Mouse (Mus musculus): ENCODE measurements around the gene Axdnd1. TPM values are rescaled to one million over a fixed set of nuclear protein-coding genes. Genes with fewer than 3 reads are reported as not detected.

The Axdnd1 gene
- polyA plus RNA-seq, 1 experiment = 0.11 TPM

DNA sequence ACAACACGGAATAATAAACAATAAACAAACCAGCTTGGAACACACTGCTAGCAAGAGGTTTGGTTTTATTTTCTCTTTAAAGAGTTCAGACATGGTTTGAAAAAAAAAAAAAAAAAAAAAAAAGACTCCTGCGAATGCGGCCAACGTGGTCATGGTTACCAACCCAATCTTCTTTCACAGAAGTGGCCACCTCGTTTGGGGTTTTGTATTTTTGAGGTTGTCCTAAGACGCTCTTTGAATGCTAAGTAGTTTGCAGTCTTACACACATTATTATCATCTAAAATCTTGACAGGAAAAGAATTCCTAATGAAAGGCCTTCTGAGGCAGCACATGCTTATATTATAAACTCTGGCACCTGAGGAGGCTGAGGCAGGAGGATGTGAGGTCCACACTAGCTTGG, 7.5 kb upstream of the Axdnd1 start:
- Histone ChIP-seq H3K79me2 (ENCODE audit: control insufficient read depth, insufficient read depth) (no peaks in the 10 kb centered on the region), H3K36me3 (ENCODE audit: control insufficient read depth, insufficient read depth) (peaks cover 7% of the 10 kb centered on the region), H3ac (ENCODE audit: control insufficient read depth, insufficient read length) (no peak overlapping the region), H3K27me3 (ENCODE audit: control insufficient read depth, insufficient read depth, insufficient read length) (no peaks in the 10 kb centered on the region), H3K4me3 (no peak overlapping the region), H3K4me2 (ENCODE audit: low read depth) (no peak overlapping the region)
- TF ChIP-seq TCF12 (IDR thresholded peaks at IDR 0.05; ENCODE audit: insufficient read depth, poor library complexity, severe bottlenecking) = no peak
- no peak for TF ChIP-seq TCF3 (IDR thresholded peaks at IDR 0.05; ENCODE audit: insufficient read length, low read depth)
- no peak for TF ChIP-seq POLR2AphosphoS2 (IDR thresholded peaks at IDR 0.05; ENCODE audit: insufficient read length, low read depth)
- no peak for TF ChIP-seq REST (IDR thresholded peaks at IDR 0.05; ENCODE audit: insufficient read depth, insufficient read length)
- no peak for TF ChIP-seq MYOG (IDR thresholded peaks at IDR 0.05; ENCODE audit: control insufficient read depth in 1 of 3, insufficient read depth in 1 of 3, insufficient read length in 2 of 3, low read depth in 2 of 3)
- no peak for TF ChIP-seq CEBPB (IDR thresholded peaks at IDR 0.05; ENCODE audit: insufficient read depth, poor library complexity, severe bottlenecking)
- no peak for TF ChIP-seq USF1 (IDR thresholded peaks at IDR 0.05; ENCODE audit: low read depth)
- no peak for TF ChIP-seq SRF (IDR thresholded peaks at IDR 0.05; ENCODE audit: control insufficient read depth, insufficient read length, low read depth)
- TF ChIP-seq MYOD1 (IDR thresholded peaks at IDR 0.05; ENCODE audit: control insufficient read depth in 1 of 3, insufficient read length in 2 of 3, low read depth in 2 of 3) = no peak

DNA sequence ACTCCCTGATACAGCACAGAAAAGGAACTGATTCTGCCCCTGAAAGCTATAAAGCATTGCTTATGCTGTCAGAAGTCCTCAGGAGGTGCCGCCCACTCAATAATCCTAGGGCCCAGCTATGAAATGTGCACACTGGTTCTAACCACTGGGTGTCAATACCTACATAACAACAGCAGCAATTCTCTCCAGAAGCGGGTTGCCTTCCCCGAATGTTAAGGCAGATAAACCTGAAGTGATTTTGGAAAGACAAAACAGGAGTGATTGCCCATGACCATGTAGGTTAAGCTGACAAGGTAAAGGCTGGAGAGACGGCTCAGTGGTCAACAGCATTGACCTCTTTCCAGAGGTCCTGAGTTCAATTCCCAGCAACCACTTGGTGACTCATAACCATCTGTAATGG, 4.8 kb upstream of the Axdnd1 start:
- Histone ChIP-seq H3K36me3 (ENCODE audit: control insufficient read depth, insufficient read depth) (peaks cover 6% of the 10 kb centered on the region), H3ac (ENCODE audit: control insufficient read depth, insufficient read length) (no peak overlapping the region), H3K27me3 (ENCODE audit: control insufficient read depth, insufficient read depth, insufficient read length) (no peaks in the 10 kb centered on the region), H3K4me3 (no peak overlapping the region), H3K79me2 (ENCODE audit: control insufficient read depth, insufficient read depth) (no peaks in the 10 kb centered on the region), H3K4me2 (ENCODE audit: low read depth) (no peak overlapping the region)
- no peak for TF ChIP-seq REST (IDR thresholded peaks at IDR 0.05; ENCODE audit: insufficient read depth, insufficient read length)
- TF ChIP-seq TCF12 (IDR thresholded peaks at IDR 0.05; ENCODE audit: insufficient read depth, poor library complexity, severe bottlenecking) = no peak
- TF ChIP-seq CEBPB (IDR thresholded peaks at IDR 0.05; ENCODE audit: insufficient read depth, poor library complexity, severe bottlenecking) = no peak
- TF ChIP-seq E2F4 (IDR thresholded peaks at IDR 0.05; ENCODE audit: insufficient read depth) = no peak
- TF ChIP-seq POLR2AphosphoS2 (IDR thresholded peaks at IDR 0.05; ENCODE audit: insufficient read length, low read depth) = no peak
- TF ChIP-seq TCF3 (IDR thresholded peaks at IDR 0.05; ENCODE audit: insufficient read length, low read depth) = no peak
- no peak for TF ChIP-seq POLR2A (IDR thresholded peaks at IDR 0.05; ENCODE audit: insufficient read length, low read depth)
- TF ChIP-seq USF1 (IDR thresholded peaks at IDR 0.05; ENCODE audit: low read depth) = no peak
- TF ChIP-seq MYOG (IDR thresholded peaks at IDR 0.05; ENCODE audit: control insufficient read depth in 1 of 3, insufficient read depth in 1 of 3, insufficient read length in 2 of 3, low read depth in 2 of 3) = no peak
- TF ChIP-seq MYOD1 (IDR thresholded peaks at IDR 0.05; ENCODE audit: control insufficient read depth in 1 of 3, insufficient read length in 2 of 3, low read depth in 2 of 3) = no peak
- no peak for TF ChIP-seq MAX (IDR thresholded peaks at IDR 0.05; ENCODE audit: low read depth)
- TF ChIP-seq SRF (IDR thresholded peaks at IDR 0.05; ENCODE audit: control insufficient read depth, insufficient read length, low read depth) = no peak

DNA sequence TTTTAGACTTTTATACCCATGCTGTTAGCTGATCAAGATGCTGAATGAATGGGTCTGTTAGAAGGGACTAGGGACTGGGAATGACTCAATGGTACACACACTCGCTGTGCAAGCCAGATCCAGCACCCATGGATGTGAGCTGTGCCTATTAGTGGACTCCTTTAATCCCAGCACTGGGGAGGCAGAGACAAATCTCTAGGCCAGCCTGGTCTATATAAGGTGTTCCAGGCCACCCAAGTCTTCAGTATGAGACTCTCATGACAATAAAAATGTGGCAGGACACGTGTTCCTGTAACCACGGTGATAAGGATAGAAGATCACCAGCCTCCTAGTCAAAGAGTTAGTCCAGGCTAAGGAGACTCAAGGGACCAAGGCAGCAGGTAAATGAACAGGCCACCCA, 3.1 kb upstream of the Axdnd1 start:
- H3ac ChIP-seq (ENCODE audit: control insufficient read depth, insufficient read length) = no peak overlapping the region
- TF ChIP-seq CEBPB (IDR thresholded peaks at IDR 0.05; ENCODE audit: insufficient read depth, poor library complexity, severe bottlenecking) (no peak), POLR2AphosphoS2 (IDR thresholded peaks at IDR 0.05; ENCODE audit: insufficient read length, low read depth) (no peak), E2F4 (IDR thresholded peaks at IDR 0.05; ENCODE audit: insufficient read depth) (no peak), MYOG (IDR thresholded peaks at IDR 0.05; ENCODE audit: control insufficient read depth in 1 of 3, insufficient read depth in 1 of 3, insufficient read length in 2 of 3, low read depth in 2 of 3) (no peak), REST (IDR thresholded peaks at IDR 0.05; ENCODE audit: insufficient read depth, insufficient read length) (no peak), MYOD1 (IDR thresholded peaks at IDR 0.05; ENCODE audit: control insufficient read depth in 1 of 3, insufficient read length in 2 of 3, low read depth in 2 of 3) (no peak), TCF3 (IDR thresholded peaks at IDR 0.05; ENCODE audit: insufficient read length, low read depth) (no peak), TCF12 (IDR thresholded peaks at IDR 0.05; ENCODE audit: insufficient read depth, poor library complexity, severe bottlenecking) (no peak)

DNA sequence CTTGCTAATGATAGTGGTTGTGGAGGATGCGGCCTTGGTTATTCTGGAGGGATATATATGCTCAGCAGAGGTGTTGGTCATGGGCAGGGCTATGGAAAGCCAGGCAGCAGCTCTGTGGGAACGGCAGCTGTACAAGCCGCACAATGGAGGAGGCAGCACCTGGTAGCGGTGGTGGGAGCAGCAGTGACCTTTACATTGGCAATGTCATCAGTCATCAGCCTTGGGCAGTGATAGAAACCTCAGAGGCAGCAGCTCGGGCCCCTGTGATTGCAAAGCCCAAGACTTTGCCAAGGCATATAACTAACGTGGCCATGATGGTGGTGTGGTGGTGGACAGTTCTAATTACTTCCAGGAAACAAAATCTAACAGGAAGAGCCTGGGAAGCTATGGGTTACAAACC, 2.5 kb upstream of the Axdnd1 start:
- no peak overlapping the region for H3ac ChIP-seq (ENCODE audit: control insufficient read depth, insufficient read length)

More for the DNA sequence above, 3.1 kb upstream of the Axdnd1 start:
- Histone ChIP-seq H3K4me3 (no peak overlapping the region), H3K79me2 (ENCODE audit: control insufficient read depth, insufficient read depth) (no peaks in the 10 kb centered on the region), H3K4me2 (ENCODE audit: low read depth) (no peak overlapping the region), H3K27me3 (ENCODE audit: control insufficient read depth, insufficient read depth, insufficient read length) (no peaks in the 10 kb centered on the region), H3K36me3 (ENCODE audit: control insufficient read depth, insufficient read depth) (peaks cover 6% of the 10 kb centered on the region)

DNA sequence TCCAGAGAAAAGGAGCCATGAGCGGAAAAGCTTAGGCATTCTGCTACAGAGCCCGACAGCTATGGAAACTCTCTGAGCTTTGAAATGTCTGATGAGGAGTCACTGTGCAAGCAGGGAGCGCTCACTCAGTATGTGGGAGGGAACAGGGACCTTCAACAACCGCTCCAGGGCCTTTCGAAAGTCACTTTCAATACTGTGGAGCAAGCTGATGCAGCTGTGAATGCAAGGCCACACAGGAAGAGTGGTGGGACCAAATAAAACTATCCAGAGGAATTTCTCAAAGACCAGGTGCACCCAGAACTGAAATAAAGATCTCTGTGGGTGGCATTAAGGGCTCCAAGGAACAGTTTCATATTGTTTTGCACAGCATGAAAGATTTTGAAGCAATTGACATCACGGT, 1.9 kb upstream of the Axdnd1 start:
- no peak overlapping the region for H3ac ChIP-seq (ENCODE audit: control insufficient read depth, insufficient read length)
- no peak overlapping the region for H3K4me3 ChIP-seq
- TF ChIP-seq USF1 (IDR thresholded peaks at IDR 0.05; ENCODE audit: low read depth) = no peak
- TF ChIP-seq SRF (IDR thresholded peaks at IDR 0.05; ENCODE audit: control insufficient read depth, insufficient read length, low read depth) = no peak
- TF ChIP-seq E2F4 (IDR thresholded peaks at IDR 0.05; ENCODE audit: insufficient read depth) = no peak
- no peak for TF ChIP-seq TCF3 (IDR thresholded peaks at IDR 0.05; ENCODE audit: insufficient read length, low read depth)
- TF ChIP-seq MYOD1 (IDR thresholded peaks at IDR 0.05; ENCODE audit: control insufficient read depth in 1 of 3, insufficient read length in 2 of 3, low read depth in 2 of 3) = no peak
- no peak for TF ChIP-seq MAX (IDR thresholded peaks at IDR 0.05; ENCODE audit: low read depth)
- no peak for TF ChIP-seq CEBPB (IDR thresholded peaks at IDR 0.05; ENCODE audit: insufficient read depth, poor library complexity, severe bottlenecking)
- TF ChIP-seq MYOG (IDR thresholded peaks at IDR 0.05; ENCODE audit: control insufficient read depth in 1 of 3, insufficient read depth in 1 of 3, insufficient read length in 2 of 3, low read depth in 2 of 3) = no peak
- TF ChIP-seq POLR2AphosphoS2 (IDR thresholded peaks at IDR 0.05; ENCODE audit: insufficient read length, low read depth) = no peak
- no peak for TF ChIP-seq REST (IDR thresholded peaks at IDR 0.05; ENCODE audit: insufficient read depth, insufficient read length)
- H3K36me3 ChIP-seq (ENCODE audit: control insufficient read depth, insufficient read depth) = peaks cover 2% of the 10 kb centered on the region
- H3K79me2 ChIP-seq (ENCODE audit: control insufficient read depth, insufficient read depth) = no peaks in the 10 kb centered on the region
- H3K4me2 ChIP-seq (ENCODE audit: low read depth) = no peak overlapping the region
- no peaks in the 10 kb centered on the region for H3K27me3 ChIP-seq (ENCODE audit: control insufficient read depth, insufficient read depth, insufficient read length)

More for the DNA sequence above, 2.5 kb upstream of the Axdnd1 start:
- Histone ChIP-seq H3K27me3 (ENCODE audit: control insufficient read depth, insufficient read depth, insufficient read length) (no peaks in the 10 kb centered on the region), H3K4me3 (no peak overlapping the region), H3K4me2 (ENCODE audit: low read depth) (no peak overlapping the region), H3K79me2 (ENCODE audit: control insufficient read depth, insufficient read depth) (no peaks in the 10 kb centered on the region), H3K36me3 (ENCODE audit: control insufficient read depth, insufficient read depth) (peaks cover 6% of the 10 kb centered on the region)
- no peak for TF ChIP-seq REST (IDR thresholded peaks at IDR 0.05; ENCODE audit: insufficient read depth, insufficient read length)
- peak; percentile 86 for TF ChIP-seq POLR2AphosphoS2 (IDR thresholded peaks at IDR 0.05; ENCODE audit: insufficient read length, low read depth)
- peak in 2 of 3 experiments; percentile 22 to 34 for TF ChIP-seq MYOG (IDR thresholded peaks at IDR 0.05; ENCODE audit: control insufficient read depth in 1 of 3, insufficient read depth in 1 of 3, insufficient read length in 2 of 3, low read depth in 2 of 3)
- no peak for TF ChIP-seq POLR2A (IDR thresholded peaks at IDR 0.05; ENCODE audit: insufficient read length, low read depth)

Data from myocyte (in vitro differentiated cells).